Mouse (Mus musculus) lung, postnatal 0 days (tissue): ENCODE results near the gene Hsd17b12.

Source experiments
- CTCF ChIP-seq: IDR thresholded peaks from 2 replicates; pipeline ENCODE4 v1.5.1; 2016; ENCODE audit warnings: antibody characterized with exemption, mild to moderate bottlenecking
- EP300 ChIP-seq: IDR thresholded peaks from 2 replicates; pipeline ENCODE4 v1.6.1; 2016; ENCODE audit warnings: antibody characterized with exemption, mild to moderate bottlenecking, control low read depth

DNA sequence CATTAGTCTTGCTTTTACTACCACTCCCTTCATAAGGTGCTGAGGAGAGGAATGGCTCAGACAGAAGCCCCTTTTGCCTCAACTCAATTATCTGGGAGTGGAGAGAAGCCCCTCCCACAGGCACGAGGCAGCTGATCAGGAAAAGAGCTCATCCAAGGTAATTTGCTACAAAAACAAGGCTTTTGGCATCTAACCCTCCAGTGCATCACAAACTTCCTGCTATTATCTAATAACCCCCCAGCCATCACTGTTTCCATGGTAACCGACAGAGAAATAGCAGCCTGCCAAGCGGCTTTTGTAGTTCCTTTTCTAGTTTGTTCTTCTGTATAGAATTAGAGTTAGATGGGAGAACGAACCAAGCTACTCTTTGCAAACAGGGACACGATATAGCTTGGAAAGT lies 165.5 kb downstream of the Hsd17b12 start:
- TF ChIP-seq EP300: no peak
- TF ChIP-seq CTCF: no peak
